In genomic region chr3:104937728-104938305, GRCm38 (mm10) we compare ENCODE assay signal across 27 mouse cellular contexts. TPM values are rescaled to one million over a fixed set of nuclear protein-coding genes. Genes with fewer than 3 reads are reported as not detected.
DNase-seq lines count a peak whose midpoint lies in the region; ATAC-seq lines count a peak whose summit lies in the region.
"Had no signal": no experiment of that assay in that cellular context is flagged by ENCODE, and none has a peak within 500 bp of the region (broad histone marks: within the 10 kb centered on the region; RNA-seq: fewer than 3 reads in every experiment).

No protein-coding gene starts in this region.

- H3K9me3 ChIP-seq in embryonic facial prominence, embryonic 12.5 days, result no peaks in the 10 kb centered on the region
- no peaks in the 10 kb centered on the region for H3K9me3 ChIP-seq in embryonic facial prominence, embryonic 10.5 days
- no peaks in the 10 kb centered on the region for H3K9me3 ChIP-seq in intestine, embryonic 15.5 days
- H3K9me3 ChIP-seq in liver, embryonic 11.5 days (ENCODE audit: control insufficient read depth, low read length), result no peaks in the 10 kb centered on the region
- H3K9me3 ChIP-seq in midbrain, embryonic 16.5 days (replicated peaks; ENCODE audit: control insufficient read depth, low read length, poor library complexity, severe bottlenecking), result no peaks in the 10 kb centered on the region
- H3K9me3 ChIP-seq: liver, embryonic 13.5 days had no signal

- ATAC-seq in embryonic facial prominence, embryonic 12.5 days (ENCODE audit: insufficient number of reproducible peaks, insufficient read depth, low FRiP score, low TSS enrichment), result no peak
- ATAC-seq in common myeloid progenitor, adult 5-6 weeks (replicated peaks; ENCODE audit: low read depth, poor library complexity, severe bottlenecking), result peak; percentile 74
- peak; percentile 70 for ATAC-seq in intestine, embryonic 15.5 days
- no peak for ATAC-seq in liver, embryonic 11.5 days (replicated peaks; ENCODE audit: low FRiP score)
- no peak for ATAC-seq in midbrain, embryonic 16.5 days
- ATAC-seq: forebrain, embryonic 14.5 days; hindbrain, embryonic 16.5 days; lung, postnatal 0 days had no signal

- H3K27ac ChIP-seq in embryonic facial prominence, embryonic 12.5 days, result peak overlapping the region; percentile 70; the same call in 1 of the 2 replicates
- no peak overlapping the region for H3K27ac ChIP-seq in embryonic facial prominence, embryonic 10.5 days (replicated peaks)
- H3K27ac ChIP-seq in intestine, embryonic 15.5 days, result peak overlapping the region; percentile 42; the same call in 1 of the 2 replicates
- no peak overlapping the region for H3K27ac ChIP-seq in liver, embryonic 11.5 days (ENCODE audit: low read depth, low read length)
- no peak overlapping the region for H3K27ac ChIP-seq in midbrain, embryonic 16.5 days (ENCODE audit: low read length)
- H3K27ac ChIP-seq: layer of hippocampus, adult 2 months; liver, embryonic 13.5 days had no signal

- no peaks in the 10 kb centered on the region for H3K27me3 ChIP-seq in embryonic facial prominence, embryonic 12.5 days
- no peaks in the 10 kb centered on the region for H3K27me3 ChIP-seq in embryonic facial prominence, embryonic 10.5 days (replicated peaks; ENCODE audit: low read depth, poor library complexity, severe bottlenecking)
- no peaks in the 10 kb centered on the region for H3K27me3 ChIP-seq in intestine, embryonic 15.5 days (replicated peaks)
- no peaks in the 10 kb centered on the region for H3K27me3 ChIP-seq in splenic B cell, adult 2 months (ENCODE audit: control insufficient read depth, insufficient read depth, low read length, poor library complexity, severe bottlenecking)
- H3K27me3 ChIP-seq in liver, embryonic 11.5 days (replicated peaks; ENCODE audit: control insufficient read depth, insufficient read depth, low read length), result no peaks in the 10 kb centered on the region
- H3K27me3 ChIP-seq in midbrain, embryonic 16.5 days (ENCODE audit: control insufficient read depth, insufficient read depth, low read depth, low read length), result no peaks in the 10 kb centered on the region
- H3K27me3 ChIP-seq: liver, embryonic 13.5 days had no signal

- peaks cover 8% of the 10 kb centered on the region; the same call in 1 of the 2 replicates for H3K36me3 ChIP-seq in embryonic facial prominence, embryonic 12.5 days
- H3K36me3 ChIP-seq in embryonic facial prominence, embryonic 10.5 days (replicated peaks), result peaks cover 33% of the 10 kb centered on the region
- H3K36me3 ChIP-seq in intestine, embryonic 15.5 days, result no peaks in the 10 kb centered on the region
- H3K36me3 ChIP-seq in splenic B cell, adult 2 months (ENCODE audit: control insufficient read depth, insufficient read depth, low read length, poor library complexity, severe bottlenecking), result no peaks in the 10 kb centered on the region
- H3K36me3 ChIP-seq in liver, embryonic 11.5 days (ENCODE audit: control insufficient read depth, insufficient read depth, low read length), result 0 out of 2 replicates have a peak, but pooled peaks cover 2% of the 10 kb centered on the region
- peaks cover 2% of the 10 kb centered on the region; the same call in 1 of the 2 replicates for H3K36me3 ChIP-seq in midbrain, embryonic 16.5 days (ENCODE audit: control insufficient read depth, insufficient read depth, low read length)

- no peak overlapping the region for H3K4me3 ChIP-seq in embryonic facial prominence, embryonic 12.5 days
- no peak overlapping the region for H3K4me3 ChIP-seq in embryonic facial prominence, embryonic 10.5 days
- no peak overlapping the region for H3K4me3 ChIP-seq in intestine, embryonic 15.5 days (replicated peaks)
- no peak overlapping the region for H3K4me3 ChIP-seq in liver, embryonic 11.5 days (ENCODE audit: low read depth, low read length)
- no peak overlapping the region for H3K4me3 ChIP-seq in midbrain, embryonic 16.5 days (ENCODE audit: low read depth, low read length)
- H3K4me3 ChIP-seq: layer of hippocampus, adult 2 months; liver, embryonic 13.5 days had no signal

- no peak overlapping the region for H3K4me2 ChIP-seq in embryonic facial prominence, embryonic 12.5 days (replicated peaks)
- no peak overlapping the region for H3K4me2 ChIP-seq in intestine, embryonic 15.5 days (replicated peaks)
- H3K4me2 ChIP-seq in liver, embryonic 11.5 days, result no peak overlapping the region
- H3K4me2 ChIP-seq in midbrain, embryonic 16.5 days (ENCODE audit: low read length), result no peak overlapping the region
- H3K4me2 ChIP-seq: liver, embryonic 13.5 days had no signal

- DNase-seq in embryonic facial prominence, embryonic 10.5 days (ENCODE audit: low spot score), result no peak
- peak; percentile 7 for DNase-seq in splenic B cell, adult 2 months (ENCODE audit: low read depth, low spot score)
- no peak for DNase-seq in liver, embryonic 11.5 days (ENCODE audit: low spot score)
- DNase-seq in cerebellum, adult 11 months, result no peak
- DNase-seq: adrenal gland, postnatal 25 days; cerebellum, adult 18-20 months; cerebellum, postnatal 10 days; gastrocnemius, postnatal 36 days; kidney, adult 2 months; kidney, postnatal 36 days; layer of hippocampus, postnatal 36 days; left cerebral cortex, postnatal 4 days; liver, embryonic 13.5 days; lung, adult 18-20 months; lung, postnatal 4 days; midbrain, embryonic 14.5 days; right cerebral cortex, postnatal 4 days; thymus, postnatal 25 days had no signal

- peaks cover 26% of the 10 kb centered on the region for H3K4me1 ChIP-seq in embryonic facial prominence, embryonic 12.5 days
- peaks cover 31% of the 10 kb centered on the region for H3K4me1 ChIP-seq in embryonic facial prominence, embryonic 10.5 days
- H3K4me1 ChIP-seq in intestine, embryonic 15.5 days (replicated peaks), result peaks cover 1% of the 10 kb centered on the region; the same call in 1 of the 2 replicates
- no peaks in the 10 kb centered on the region; the same call in 1 of the 2 replicates for H3K4me1 ChIP-seq in liver, embryonic 11.5 days (replicated peaks; ENCODE audit: control insufficient read depth, insufficient read depth, low read length)
- peaks cover 1% of the 10 kb centered on the region; the same call in 1 of the 2 replicates for H3K4me1 ChIP-seq in midbrain, embryonic 16.5 days (ENCODE audit: control insufficient read depth, insufficient read depth, low read length)

- 88% methylated on average over 2 of the region's 2 CpGs for WGBS in embryonic facial prominence, embryonic 12.5 days
- WGBS in embryonic facial prominence, embryonic 10.5 days, result 88% methylated on average over 2 of the region's 2 CpGs
- 77% methylated on average over 2 of the region's 2 CpGs for WGBS in intestine, embryonic 15.5 days
- 65% methylated on average over 2 of the region's 2 CpGs for WGBS in liver, embryonic 11.5 days
- WGBS in midbrain, embryonic 16.5 days, result 86% methylated on average over 2 of the region's 2 CpGs

- H3K9ac ChIP-seq in embryonic facial prominence, embryonic 12.5 days, result no peak overlapping the region
- H3K9ac ChIP-seq in intestine, embryonic 15.5 days, result no peak overlapping the region
- H3K9ac ChIP-seq in liver, embryonic 11.5 days (ENCODE audit: low read depth, low read length), result no peak overlapping the region
- H3K9ac ChIP-seq in midbrain, embryonic 16.5 days (ENCODE audit: low read depth, low read length), result no peak overlapping the region
- H3K9ac ChIP-seq: liver, embryonic 13.5 days had no signal

RNA-seq across cellular contexts. Expression of gene Wnt2b, which starts 23.9 kb away (rescaled TPM):
- polyA plus RNA-seq in embryonic facial prominence, embryonic 12.5 days (2016; fragmentation: Nextera tagmentation; extraction: Ambion mirVana), result 1.2 and 1.3 TPM in 2 replicates
- 0.50 and 0.66 TPM in 2 replicates for polyA plus RNA-seq in embryonic facial prominence, embryonic 10.5 days (2016; fragmentation: Nextera tagmentation; extraction: Ambion mirVana)
- total RNA-seq in common myeloid progenitor, adult 5-6 weeks (2017), result under 0.01 TPM in 1 of 2 replicates, not detected in the other
- 1.8 TPM in 2 replicates for polyA plus RNA-seq in intestine, embryonic 15.5 days (2015; fragmentation: Nextera tagmentation; extraction: Ambion mirVana)
- polyA plus RNA-seq in liver, embryonic 11.5 days (2014; fragmentation: Nextera tagmentation; extraction: Ambion mirVana), result 0.52 and 0.73 TPM in 2 replicates
- polyA plus RNA-seq in midbrain, embryonic 16.5 days (2015; fragmentation: Nextera tagmentation; extraction: Ambion mirVana), result 0.83 and 0.89 TPM in 2 replicates
- total RNA-seq: neutrophil, adult 5-6 weeks had no signal

Comparison
In these comparisons a context has a peak if more than half of its experiments do, and no peak if none do; other contexts are left out.
1. H3K27ac ChIP-seq: peak in embryonic facial prominence, embryonic 12.5 days (single experiment) and intestine, embryonic 15.5 days (single experiment); none in embryonic facial prominence, embryonic 10.5 days (single experiment), liver, embryonic 11.5 days (single experiment) and midbrain, embryonic 16.5 days (single experiment).
2. ATAC-seq: peak in common myeloid progenitor, adult 5-6 weeks (single experiment) and intestine, embryonic 15.5 days (single experiment); none in embryonic facial prominence, embryonic 12.5 days (single experiment), liver, embryonic 11.5 days (single experiment) and midbrain, embryonic 16.5 days (single experiment).